Mouse (Mus musculus) cerebellum, adult 8-10 months (tissue): ENCODE measurements around the gene Tgfbr2.
A peak's percentile ranks its signal among the peaks of the same experiment; 100 is the strongest.
"Not testable (repeated sequence)": the region's sequence is repeated elsewhere in the genome, so short reads cannot be mapped to it uniquely, and the experiment has no call there.

Experiments used
- DNase-seq: peaks from one replicate; pipeline ENCODE4 v3.0.0; 2022

The Tgfbr2 gene

GRCm38 (mm10) chr9:116059156-116059555 is 116.0 kb downstream of the Tgfbr2 start:
- no peak for DNase-seq

- DNase-seq: no peak
Observed at GRCm38 (mm10) chr9:116058475-116058874, 116.7 kb downstream of the Tgfbr2 start.

GRCm38 (mm10) chr9:116053976-116054375 is 121.2 kb downstream of the Tgfbr2 start:
- DNase-seq: no peak

- no peak for DNase-seq
Observed at GRCm38 (mm10) chr9:116049985-116050384, 125.2 kb downstream of the Tgfbr2 start.

- peak; percentile 61 for DNase-seq
Observed at GRCm38 (mm10) chr9:116041787-116042186, 133.4 kb downstream of the Tgfbr2 start.

GRCm38 (mm10) chr9:116041369-116041768 is 133.8 kb downstream of the Tgfbr2 start:
- DNase-seq: no peak

- not testable (repeated sequence) for DNase-seq
Observed at GRCm38 (mm10) chr9:116040852-116041251, 134.3 kb downstream of the Tgfbr2 start.

GRCm38 (mm10) chr9:116039981-116040380 is 135.2 kb downstream of the Tgfbr2 start:
- no peak for DNase-seq

GRCm38 (mm10) chr9:116038275-116038674 is 136.9 kb downstream of the Tgfbr2 start:
- DNase-seq: no peak
